Mouse (Mus musculus) ES-Bruce4 (cell line): ENCODE results near the gene 1520401A03Rik. TPM values are rescaled to one million over a fixed set of nuclear protein-coding genes. Genes with fewer than 3 reads are reported as not detected.

ENCODE experiments used
- H3K27ac ChIP-seq: 2 replicates; pipeline ENCODE4 v1.5.1; 2012; ENCODE audit warnings: low read length, inconsistent platforms; ENCODE audit not compliant: insufficient read depth
- H3K27me3 ChIP-seq: 2 replicates; pipeline ENCODE4 v1.6.1; 2012; ENCODE audit warnings: mild to moderate bottlenecking, low read length, inconsistent platforms; ENCODE audit not compliant: control insufficient read depth, poor library complexity, insufficient read depth, severe bottlenecking
- H3K36me3 ChIP-seq: 2 replicates; pipeline ENCODE4 v1.6.1; 2012; ENCODE audit warnings: inconsistent platforms, mild to moderate bottlenecking, low read length, moderate library complexity; ENCODE audit not compliant: control insufficient read depth, poor library complexity, insufficient read depth, severe bottlenecking
- H3K4me1 ChIP-seq: one replicate; pipeline ENCODE4 v1.8.1; 2011; ENCODE audit warnings: low read length; ENCODE audit not compliant: control insufficient read depth, insufficient read depth
- H3K4me3 ChIP-seq: 2 replicates; pipeline ENCODE4 v1.5.1; 2011; ENCODE audit warnings: low read depth, mild to moderate bottlenecking, low read length
- H3K9ac ChIP-seq: 2 replicates; pipeline ENCODE4 v1.6.1; 2012; ENCODE audit warnings: low read depth, mild to moderate bottlenecking, inconsistent platforms; ENCODE audit not compliant: poor library complexity, severe bottlenecking
- H3K9me3 ChIP-seq: replicated peaks from 2 replicates; pipeline ENCODE4 v1.6.1; 2012; ENCODE audit warnings: mild to moderate bottlenecking, low read length, inconsistent platforms; ENCODE audit not compliant: control insufficient read depth, poor library complexity, insufficient read depth, severe bottlenecking
- CTCF ChIP-seq: IDR thresholded peaks from one replicate; pipeline ENCODE4 v1.8.1; 2011; ENCODE audit warnings: low read depth, low read length
- EP300 ChIP-seq: IDR thresholded peaks from 2 replicates; pipeline ENCODE4 v1.6.1; 2011; ENCODE audit warnings: low read depth, low read length; ENCODE audit not compliant: insufficient read depth
- POLR2A ChIP-seq: IDR thresholded peaks from one replicate; pipeline ENCODE4 v1.8.1; 2011; ENCODE audit warnings: low read length; ENCODE audit not compliant: insufficient read depth
- polyA plus RNA-seq: library from polyadenylated mRNA; stranded (reverse); fragments of >200 nt; gene quantifications from 2 replicates; pipeline ENCODE4 v1.2.4, GENCODE M21; 2011; ENCODE audit warnings: low read depth; ENCODE audit not compliant: missing spikeins, insufficient read depth, insufficient read length

Gene 1520401A03Rik
- polyA plus RNA-seq, 1 experiment, result 4.1 TPM

GRCm38 (mm10) chr17:23741359-23742209 lies 19.0 kb upstream of the 1520401A03Rik start:
- no peaks in the 10 kb centered on the region; the same call in 1 of the 2 replicates for H3K27me3 ChIP-seq
- no peaks in the 10 kb centered on the region for H3K4me1 ChIP-seq
- no peaks in the 10 kb centered on the region for H3K36me3 ChIP-seq
- H3K9ac ChIP-seq, result peak overlapping the region; percentile 17; the same call in 1 of the 2 replicates
- no peak overlapping the region; the same call in 1 of the 2 replicates for H3K4me3 ChIP-seq
- TF ChIP-seq CTCF (no peak), POLR2A (no peak), EP300 (no peak)
- H3K9me3 ChIP-seq, result no peaks in the 10 kb centered on the region
- H3K27ac ChIP-seq, result no peak overlapping the region

DNA sequence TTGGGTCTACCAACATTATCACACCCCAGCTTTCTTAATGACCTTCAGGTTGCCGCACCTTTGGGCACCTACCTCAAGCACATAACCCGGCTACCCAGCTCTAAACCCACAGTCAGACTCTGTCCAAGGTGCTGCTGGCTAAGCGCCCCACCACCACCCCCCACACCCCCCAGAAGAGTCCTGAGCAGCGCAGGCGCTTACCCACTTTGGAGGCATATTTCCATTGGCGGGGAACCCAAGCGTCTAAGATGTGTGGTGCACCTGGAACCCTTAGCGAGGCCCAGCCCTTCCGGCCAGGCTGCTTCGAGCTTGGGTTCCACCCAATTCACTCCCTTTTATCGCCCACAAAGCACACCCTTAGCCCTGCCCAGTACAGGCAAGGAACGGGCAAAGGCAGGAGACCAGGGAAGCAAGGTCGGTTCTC lies 18.0 kb upstream of the 1520401A03Rik start, which contains the start of gene Paqr4:
Gene Paqr4, minus strand, starts transcription at position 270 of the 424 bp plus-strand sequence.
- Histone ChIP-seq H3K36me3 (no peaks in the 10 kb centered on the region), H3K9me3 (no peaks in the 10 kb centered on the region), H3K4me1 (no peaks in the 10 kb centered on the region), H3K27me3 (no peaks in the 10 kb centered on the region; the same call in 1 of the 2 replicates), H3K27ac (no peak within 1 kb of the TSS), H3K4me3 (peak within 1 kb of the TSS; percentile 58), H3K9ac (peak within 1 kb of the TSS; percentile 43)
- TF ChIP-seq EP300 (no peak), POLR2A (no peak), CTCF (no peak)

DNA sequence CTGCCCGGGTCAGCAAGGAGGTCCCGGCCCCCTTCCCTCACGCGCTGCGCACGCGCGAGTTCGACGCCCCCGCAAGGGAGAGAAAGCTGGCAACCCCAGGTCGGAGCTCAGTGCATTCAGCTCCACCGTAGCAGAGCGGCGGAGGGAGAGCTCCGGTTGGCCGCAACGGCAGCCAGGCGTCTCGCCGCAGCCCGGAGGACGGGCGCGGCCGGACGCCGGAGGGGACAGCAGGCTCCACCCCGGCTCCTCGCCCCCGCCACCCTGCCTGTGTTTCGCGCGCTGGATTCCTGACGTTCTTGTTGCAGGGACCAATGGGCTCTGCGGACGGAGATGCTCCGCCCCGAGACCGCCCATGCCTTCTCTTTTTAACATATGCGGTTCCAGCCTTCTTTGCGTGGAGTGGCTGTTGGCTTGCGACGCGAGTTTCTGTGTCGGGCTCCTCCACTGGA lies 17.6 kb upstream of the 1520401A03Rik start:
- Histone ChIP-seq H3K27me3 (no peaks in the 10 kb centered on the region), H3K36me3 (no peaks in the 10 kb centered on the region), H3K4me1 (no peaks in the 10 kb centered on the region), H3K4me3 (peak overlapping the region; percentile 58), H3K9ac (peak overlapping the region; percentile 43), H3K27ac (no peak overlapping the region), H3K9me3 (no peaks in the 10 kb centered on the region)
- TF ChIP-seq POLR2A (no peak), EP300 (no peak), CTCF (no peak)

GRCm38 (mm10) chr17:23739202-23740135 lies 16.9 kb upstream of the 1520401A03Rik start:
- no peaks in the 10 kb centered on the region for H3K27me3 ChIP-seq
- H3K9ac ChIP-seq, result peak overlapping the region; percentile 43
- no peaks in the 10 kb centered on the region for H3K9me3 ChIP-seq
- TF ChIP-seq CTCF, result no peak
- no peak for TF ChIP-seq POLR2A
- TF ChIP-seq EP300, result no peak
- H3K27ac ChIP-seq, result no peak overlapping the region
- H3K36me3 ChIP-seq, result no peaks in the 10 kb centered on the region
- H3K4me3 ChIP-seq, result peak overlapping the region; percentile 58
- H3K4me1 ChIP-seq, result no peaks in the 10 kb centered on the region

DNA sequence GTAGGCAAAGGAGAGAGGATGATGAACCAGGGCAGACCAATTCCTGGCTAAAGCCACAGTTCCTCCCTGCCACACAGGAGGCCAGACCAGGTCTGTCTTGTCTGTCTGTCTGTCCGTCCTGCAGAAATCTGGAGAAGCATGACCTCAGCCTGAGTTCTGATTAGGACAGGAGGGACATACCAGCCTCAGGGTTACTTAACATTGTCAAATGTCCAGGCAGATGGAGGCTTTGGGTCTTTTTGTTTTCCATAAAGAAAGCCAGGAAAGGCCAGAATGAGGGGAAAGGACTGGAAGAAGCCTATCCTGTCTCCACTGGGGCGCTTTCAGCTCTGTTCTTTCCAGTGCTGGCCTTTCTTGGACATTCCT lies 16.2 kb upstream of the 1520401A03Rik start:
- Histone ChIP-seq H3K9ac (no peak overlapping the region), H3K9me3 (no peaks in the 10 kb centered on the region), H3K4me1 (no peaks in the 10 kb centered on the region), H3K27ac (no peak overlapping the region), H3K36me3 (no peaks in the 10 kb centered on the region), H3K27me3 (no peaks in the 10 kb centered on the region), H3K4me3 (no peak overlapping the region)
- TF ChIP-seq EP300 (no peak), CTCF (no peak), POLR2A (no peak)
